ENCODE assay signal across 7 mouse cellular contexts in the genomic region with DNA sequence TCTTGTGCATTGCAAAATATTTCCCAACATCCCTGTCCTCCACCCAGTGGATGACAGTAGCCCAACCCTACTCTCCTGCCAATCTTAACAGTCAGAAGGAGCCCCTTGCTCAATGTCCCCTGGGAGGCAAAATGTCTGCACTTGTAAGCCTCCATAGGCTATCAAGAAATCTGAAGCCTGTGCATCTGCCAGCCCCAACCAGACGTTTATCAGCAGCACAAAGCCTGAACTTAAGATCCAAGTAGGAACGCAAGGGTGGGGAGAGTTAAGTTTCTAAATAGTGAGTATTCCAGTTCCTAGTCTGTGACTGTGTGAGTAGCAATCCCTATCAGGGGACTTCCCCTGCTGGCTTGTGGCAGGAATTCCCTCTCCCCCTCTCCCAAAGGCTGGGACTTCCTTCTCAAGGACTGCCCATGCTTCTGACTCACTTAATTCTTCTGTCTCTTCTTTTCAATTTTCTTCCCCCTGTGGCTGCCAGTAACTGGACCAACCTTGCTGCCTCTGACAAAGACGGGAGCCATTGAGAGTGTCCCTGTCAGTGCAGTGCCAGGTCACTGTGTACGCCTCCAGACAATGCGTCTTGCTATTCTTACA.
A peak's percentile ranks its signal among the peaks of the same experiment; 100 is the strongest.
DNase-seq lines count a peak whose midpoint lies in the region; ATAC-seq and TF ChIP-seq lines count a peak whose summit lies in the region.

No protein-coding gene starts in this region.

- no peak overlapping the region for H3K4me3 ChIP-seq in left cerebral cortex, adult 2 months
- H3K4me3 ChIP-seq in brown adipose tissue, adult 24 weeks (ENCODE audit: insufficient read depth, low read depth, low read length) = no peak overlapping the region

- H3K27ac ChIP-seq in left cerebral cortex, adult 2 months = peak overlapping the region; percentile 75
- peak overlapping the region; percentile 60 for H3K27ac ChIP-seq in brown adipose tissue, adult 24 weeks (replicated peaks; ENCODE audit: low read depth, low read length)

- peak; percentile 32 for ATAC-seq in megakaryocyte progenitor cell, adult 5-6 weeks (replicated peaks; ENCODE audit: poor library complexity)

- peaks cover 38% of the 10 kb centered on the region for H3K4me1 ChIP-seq in brown adipose tissue, adult 24 weeks (ENCODE audit: control insufficient read depth, insufficient read depth, insufficient read length, low read length)

- intact Hi-C loops in left cerebral cortex, adult 2 months (cut with DNase I) = loop anchor here (10.0 kb wide), 1 partner anchor 346 kb away; no protein-coding TSS in a partner anchor
- intact Hi-C loops in left cerebral cortex, postnatal 10 days (cut with DNase I) = loop anchor here (5.0 kb wide), 1 partner anchor 81 kb away; a partner anchor contains a TSS

- no peak for DNase-seq in left cerebral cortex, adult 2 months (ENCODE audit: extremely low spot score in 1 of 2, low spot score in 2 of 2)
- DNase-seq in left cerebral cortex, postnatal 10 days (ENCODE audit: extremely low spot score in 1 of 2, low spot score in 2 of 2) = no peak
- DNase-seq in heart, adult 8-10 months (ENCODE audit: low spot score) = peak; percentile 56
- no peak for DNase-seq in right cerebral cortex, postnatal 14 days
- DNase-seq in kidney, adult 9 months = no peak

- TF ChIP-seq CTCF in left cerebral cortex, adult 2 months (IDR thresholded peaks at IDR 0.05) = no peak; the same call in 1 of the 2 replicates
